Mouse (Mus musculus) liver, adult 2 months (tissue): Measurements from ENCODE around the gene Tnfsfm13. TPM values are rescaled to one million over a fixed set of nuclear protein-coding genes. Genes with fewer than 3 reads are reported as not detected.
A peak's percentile ranks its signal among the peaks of the same experiment; 100 is the strongest.

ENCODE experiments used
- DNase-seq: peaks from one replicate; pipeline ENCODE4 v3.0.0-alpha.2; 2011; ENCODE audit warnings: low read depth, low spot score; ENCODE audit errors: extremely low read depth
- H3K27ac ChIP-seq: fragments of 200-500 bp; replicated peaks from 2 replicates; pipeline ENCODE4 v1.5.1; 2012; ENCODE audit warnings: low read depth, mild to moderate bottlenecking, control low read depth, inconsistent platforms, low read length; ENCODE audit not compliant: insufficient read depth
- H3K27me3 ChIP-seq: fragments of 200-500 bp; 2 replicates; pipeline ENCODE4 v1.6.1; 2012; ENCODE audit warnings: mild to moderate bottlenecking, moderate library complexity, low read length, inconsistent platforms; ENCODE audit not compliant: control insufficient read depth, insufficient read depth
- H3K36me3 ChIP-seq: fragments of 200-500 bp; 2 replicates; pipeline ENCODE4 v1.6.1; 2012; ENCODE audit warnings: low read length, inconsistent platforms; ENCODE audit not compliant: control insufficient read depth, insufficient read depth
- H3K4me1 ChIP-seq: fragments of 200-500 bp; 2 replicates; pipeline ENCODE4 v1.6.1; 2011; ENCODE audit warnings: low read length; ENCODE audit not compliant: control insufficient read depth, insufficient read depth
- H3K4me3 ChIP-seq: fragments of 200-500 bp; 2 replicates; pipeline ENCODE4 v1.5.1; 2011; ENCODE audit warnings: low read depth, mild to moderate bottlenecking, control low read depth, low read length, moderate library complexity; ENCODE audit not compliant: insufficient read depth
- H3K79me2 ChIP-seq: fragments of 200-500 bp; 2 replicates; pipeline ENCODE4 v1.6.1; 2012; ENCODE audit warnings: inconsistent platforms, mild to moderate bottlenecking, low read length, moderate library complexity; ENCODE audit not compliant: control insufficient read depth, insufficient read depth
- H3K9ac ChIP-seq: fragments of 200-500 bp; 2 replicates; pipeline ENCODE4 v1.6.1; 2012; ENCODE audit warnings: low read depth, mild to moderate bottlenecking, control low read depth, inconsistent platforms, low read length
- CTCF ChIP-seq: fragments of 200-500 bp; IDR thresholded peaks from 2 replicates; pipeline ENCODE4 v1.5.1; 2011; ENCODE audit warnings: low read depth, low read length, control low read depth
- POLR2A ChIP-seq: fragments of 200-500 bp; IDR thresholded peaks from 2 replicates; pipeline ENCODE4 v1.6.1; 2011; ENCODE audit warnings: low read length, control low read depth; ENCODE audit not compliant: insufficient read depth; ENCODE audit errors: extremely low read depth
- WGBS: fragments of 180-500 bp; shearing (Covaris S2); methylation state at CpG from one replicate; pipeline ENCODE4 v1.1.7; 2018; 5-methylcytosine and 5-hydroxymethylcytosine counted together
- polyA plus RNA-seq: library from polyadenylated mRNA; depleted of rRNA; stranded (reverse); fragments of >200 nt; gene quantifications from 2 replicates; pipeline ENCODE4 v1.2.3, GENCODE M21; 2012
- total RNA-seq: library from RNA; depleted of rRNA; stranded (reverse); fragments of >200 nt; gene quantifications from 2 replicates; pipeline ENCODE4 v1.2.3, GENCODE M21; 2014

Tnfsfm13 gene
- total and polyA plus RNA-seq, 2 experiments = 2.5 to 3.6 TPM

- Histone ChIP-seq H3K9ac (no peak overlapping the region), H3K27ac (no peak overlapping the region), H3K4me3 (no peak overlapping the region), H3K79me2 (no peaks in the 10 kb centered on the region), H3K4me1 (peaks cover 4% of the 10 kb centered on the region; the same call in 1 of the 2 replicates), H3K36me3 (no peaks in the 10 kb centered on the region), H3K27me3 (no peaks in the 10 kb centered on the region)
- no peak for DNase-seq
- TF ChIP-seq CTCF (0 out of 2 replicates have a peak, but pooled peaks have one; percentile 13), POLR2A (no peak)
- WGBS = 82% methylated on average over 6 of the region's 6 CpGs
Measured at GRCm38 (mm10) chr11:69719423-69719822, 23.5 kb upstream of the Tnfsfm13 start.

DNA sequence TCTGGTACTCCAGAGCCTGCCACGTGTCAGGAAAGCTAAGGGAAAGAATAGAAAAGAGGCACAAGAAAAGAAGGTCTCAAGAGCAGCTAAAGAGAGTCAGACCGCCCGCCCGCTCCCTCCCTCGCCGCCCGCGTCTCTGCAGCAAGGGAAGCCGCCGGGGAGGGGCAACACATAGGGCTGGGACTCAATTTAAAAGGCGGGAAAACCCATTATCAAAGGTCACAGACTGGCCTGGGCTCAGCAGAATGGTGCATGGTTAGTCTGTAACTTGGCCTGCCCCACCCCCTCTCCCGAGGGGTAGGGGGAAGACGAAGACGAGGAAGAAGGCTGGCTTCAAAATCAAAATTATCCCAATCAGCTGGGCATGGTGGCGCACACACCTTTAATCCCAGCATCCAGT lies 22.8 kb upstream of the Tnfsfm13 start:
- Histone ChIP-seq H3K79me2 (no peaks in the 10 kb centered on the region), H3K4me3 (no peak overlapping the region), H3K4me1 (peaks cover 4% of the 10 kb centered on the region; the same call in 1 of the 2 replicates), H3K27ac (no peak overlapping the region), H3K9ac (no peak overlapping the region), H3K36me3 (no peaks in the 10 kb centered on the region), H3K27me3 (no peaks in the 10 kb centered on the region)
- no peak for TF ChIP-seq CTCF
- TF ChIP-seq POLR2A = no peak
- WGBS = 37% methylated on average over 15 of the region's 15 CpGs
- DNase-seq = no peak

DNA sequence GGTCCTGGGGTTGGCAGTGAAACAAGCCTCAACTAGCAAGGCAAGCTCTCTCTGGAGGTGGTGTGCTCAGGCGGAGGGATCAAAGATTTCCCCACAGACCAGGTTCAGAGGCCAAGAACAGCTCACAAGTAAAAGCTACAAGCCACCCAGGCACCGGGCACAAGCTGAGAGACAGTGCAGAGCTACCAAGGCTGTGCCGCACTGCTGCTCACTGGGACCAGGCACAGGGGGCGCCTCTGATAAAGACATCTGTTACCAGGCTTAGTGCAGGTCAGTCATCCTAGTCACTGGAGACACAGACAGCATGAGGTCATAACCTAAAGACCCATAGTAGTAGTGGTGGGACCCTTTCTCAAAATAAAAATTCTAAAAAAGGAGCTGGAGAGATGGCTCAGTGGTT lies 21.1 kb upstream of the Tnfsfm13 start:
- Histone ChIP-seq H3K27me3 (no peaks in the 10 kb centered on the region), H3K36me3 (no peaks in the 10 kb centered on the region), H3K9ac (no peak overlapping the region), H3K4me1 (peaks cover 4% of the 10 kb centered on the region; the same call in 1 of the 2 replicates), H3K79me2 (no peaks in the 10 kb centered on the region), H3K4me3 (no peak overlapping the region), H3K27ac (no peak overlapping the region)
- 55% methylated on average over 4 of the region's 4 CpGs for WGBS
- DNase-seq = no peak
- TF ChIP-seq POLR2A (no peak), CTCF (no peak)

- Histone ChIP-seq H3K27me3 (no peaks in the 10 kb centered on the region), H3K27ac (no peak overlapping the region; the same call in 1 of the 2 replicates), H3K9ac (no peak overlapping the region), H3K79me2 (no peaks in the 10 kb centered on the region), H3K4me3 (no peak overlapping the region), H3K4me1 (peaks cover 4% of the 10 kb centered on the region; the same call in 1 of the 2 replicates), H3K36me3 (no peaks in the 10 kb centered on the region)
- DNase-seq = peak; percentile 98
- 6% methylated on average over 5 of the region's 5 CpGs for WGBS
- TF ChIP-seq POLR2A (no peak), CTCF (no peak)
Measured at GRCm38 (mm10) chr11:69715929-69716328, 20.0 kb upstream of the Tnfsfm13 start.

- Histone ChIP-seq H3K36me3 (no peaks in the 10 kb centered on the region), H3K27me3 (no peaks in the 10 kb centered on the region), H3K79me2 (no peaks in the 10 kb centered on the region), H3K4me1 (peaks cover 4% of the 10 kb centered on the region; the same call in 1 of the 2 replicates), H3K27ac (peak overlapping the region; percentile 0; the same call in 1 of the 2 replicates), H3K4me3 (no peak overlapping the region), H3K9ac (no peak overlapping the region)
- DNase-seq = no peak
- WGBS = 52% methylated on average over 9 of the region's 9 CpGs
- TF ChIP-seq CTCF (peak; percentile 82), POLR2A (no peak)
Measured at GRCm38 (mm10) chr11:69715482-69715881, 19.6 kb upstream of the Tnfsfm13 start.

- Histone ChIP-seq H3K36me3 (no peaks in the 10 kb centered on the region), H3K4me3 (no peak overlapping the region), H3K79me2 (no peaks in the 10 kb centered on the region), H3K4me1 (peaks cover 4% of the 10 kb centered on the region; the same call in 1 of the 2 replicates), H3K27ac (no peak overlapping the region), H3K9ac (no peak overlapping the region), H3K27me3 (no peaks in the 10 kb centered on the region)
- WGBS = 90% methylated on average over 18 of the region's 18 CpGs
- no peak for DNase-seq
- TF ChIP-seq POLR2A = no peak
- TF ChIP-seq CTCF = no peak
Measured at GRCm38 (mm10) chr11:69714636-69715329, 18.9 kb upstream of the Tnfsfm13 start.
